Mouse (Mus musculus): ENCODE measurements at regions not wholly inside any gene's neighbourhood (a gene's known extent, or its start where the extent isn't known, plus 50 kb on each side); places are given as distances from the start of the nearest gene placed in this dataset.

- TF ChIP-seq CTCF (IDR thresholded peaks at IDR 0.05; ENCODE audit: low read depth, low read length) (no peak), GATA1 (IDR thresholded peaks at IDR 0.05; ENCODE audit: borderline replicate concordance, low read length) (no peak)
Observed at GRCm38 (mm10) chr9:43483906-43484305, 173.3 kb downstream of the Trim29 start.
